Mouse (Mus musculus) intestine, embryonic 15.5 days (tissue): ENCODE measurements at regions not wholly inside any gene's neighbourhood (a gene's known extent, or its start where the extent isn't known, plus 50 kb on each side); places are given as distances from the start of the nearest gene placed in this dataset.
A peak's percentile ranks its signal among the peaks of the same experiment; 100 is the strongest.
"Not testable (repeated sequence)": the region's sequence is repeated elsewhere in the genome, so short reads cannot be mapped to it uniquely, and the experiment has no call there.

Experiments used
- ATAC-seq: fragments of 200-750 bp; cut with Nextera tagmentation; 2 replicates; pipeline ENCODE4 v1.8.0; 2017; ENCODE audit warnings: moderate TSS enrichment, moderate library complexity
- H3K27ac ChIP-seq: fragments of 300-500 bp; sonication (generic); 2 replicates; pipeline ENCODE4 v1.5.1; 2015; ENCODE audit warnings: mild to moderate bottlenecking, inconsistent platforms
- H3K27me3 ChIP-seq: fragments of 300-500 bp; sonication (generic); replicated peaks from 2 replicates; pipeline ENCODE4 v1.6.1; 2015; ENCODE audit warnings: inconsistent platforms
- H3K36me3 ChIP-seq: fragments of 300-500 bp; sonication (generic); 2 replicates; pipeline ENCODE4 v1.6.1; 2015; ENCODE audit warnings: inconsistent platforms
- H3K4me1 ChIP-seq: fragments of 300-500 bp; sonication (generic); replicated peaks from 2 replicates; pipeline ENCODE4 v1.6.1; 2015; ENCODE audit warnings: inconsistent platforms
- H3K4me2 ChIP-seq: fragments of 300-500 bp; sonication (generic); replicated peaks from 2 replicates; pipeline ENCODE4 v1.6.1; 2015; ENCODE audit warnings: mild to moderate bottlenecking, inconsistent platforms
- H3K4me3 ChIP-seq: fragments of 300-500 bp; sonication (generic); replicated peaks from 2 replicates; pipeline ENCODE4 v1.5.1; 2015; ENCODE audit warnings: inconsistent platforms
- H3K9ac ChIP-seq: fragments of 300-500 bp; sonication (generic); 2 replicates; pipeline ENCODE4 v1.6.1; 2015; ENCODE audit warnings: inconsistent platforms
- H3K9me3 ChIP-seq: fragments of 300-500 bp; sonication (generic); 2 replicates; pipeline ENCODE4 v1.6.1; 2016; ENCODE audit warnings: inconsistent platforms
- WGBS: fragments of 180-500 bp; shearing (Covaris S2); methylation state at CpG from one replicate; pipeline ENCODE4 v1.1.7; 2015; 5-methylcytosine and 5-hydroxymethylcytosine counted together

GRCm38 (mm10) chr4:10397249-10397648 is 477.0 kb upstream of the 2610301B20Rik start:
- H3K36me3 ChIP-seq, result no peaks in the 10 kb centered on the region
- no peak overlapping the region for H3K4me2 ChIP-seq
- H3K27me3 ChIP-seq, result no peaks in the 10 kb centered on the region
- no peaks in the 10 kb centered on the region for H3K4me1 ChIP-seq
- no peak overlapping the region for H3K9ac ChIP-seq
- H3K4me3 ChIP-seq, result no peak overlapping the region
- H3K27ac ChIP-seq, result no peak overlapping the region
- ATAC-seq, result no peak
- no peaks in the 10 kb centered on the region for H3K9me3 ChIP-seq

DNA sequence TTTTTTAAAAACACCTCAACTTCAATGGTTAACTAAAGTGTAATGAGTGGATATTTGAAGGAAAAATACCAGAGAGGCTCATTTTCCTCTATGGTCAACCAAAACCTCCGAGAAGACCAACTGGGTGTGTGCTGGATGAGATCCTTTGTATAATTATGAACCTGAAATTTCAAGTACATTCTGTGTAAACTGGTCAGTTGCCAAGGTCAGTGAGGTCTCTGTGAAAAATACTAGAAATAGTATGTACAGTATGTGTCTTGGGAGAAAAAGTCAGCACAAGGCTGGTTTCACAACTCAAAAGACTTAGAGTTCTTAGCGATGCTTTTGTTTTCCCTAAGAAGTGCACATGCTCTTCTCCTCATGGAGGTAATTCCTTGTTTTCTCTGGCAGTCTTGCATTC is 476.2 kb upstream of the 2610301B20Rik start:
- H3K4me1 ChIP-seq, result no peaks in the 10 kb centered on the region
- no peaks in the 10 kb centered on the region for H3K9me3 ChIP-seq
- no peaks in the 10 kb centered on the region for H3K27me3 ChIP-seq
- H3K9ac ChIP-seq, result no peak overlapping the region
- H3K4me3 ChIP-seq, result no peak overlapping the region
- WGBS, result 92% methylated on average over 2 of the region's 2 CpGs
- H3K36me3 ChIP-seq, result no peaks in the 10 kb centered on the region
- no peak overlapping the region for H3K4me2 ChIP-seq
- no peak overlapping the region for H3K27ac ChIP-seq
- ATAC-seq, result no peak

- no peak for ATAC-seq
- Histone ChIP-seq H3K9me3 (no peaks in the 10 kb centered on the region), H3K36me3 (no peaks in the 10 kb centered on the region), H3K4me1 (no peaks in the 10 kb centered on the region), H3K9ac (no peak overlapping the region), H3K4me3 (no peak overlapping the region), H3K27me3 (no peaks in the 10 kb centered on the region), H3K27ac (no peak overlapping the region), H3K4me2 (no peak overlapping the region)
- WGBS, result 59% methylated on average over 1 of the region's 1 CpGs
These were observed 474.6 kb upstream of the 2610301B20Rik start for GRCm38 (mm10) chr4:10399649-10400048.

GRCm38 (mm10) chr4:10402928-10403327 is 471.4 kb upstream of the 2610301B20Rik start:
- Histone ChIP-seq H3K4me1 (no peaks in the 10 kb centered on the region), H3K9me3 (no peaks in the 10 kb centered on the region), H3K27ac (no peak overlapping the region), H3K36me3 (no peaks in the 10 kb centered on the region), H3K9ac (no peak overlapping the region), H3K4me2 (no peak overlapping the region), H3K4me3 (no peak overlapping the region), H3K27me3 (no peaks in the 10 kb centered on the region)
- no peak for ATAC-seq

DNA sequence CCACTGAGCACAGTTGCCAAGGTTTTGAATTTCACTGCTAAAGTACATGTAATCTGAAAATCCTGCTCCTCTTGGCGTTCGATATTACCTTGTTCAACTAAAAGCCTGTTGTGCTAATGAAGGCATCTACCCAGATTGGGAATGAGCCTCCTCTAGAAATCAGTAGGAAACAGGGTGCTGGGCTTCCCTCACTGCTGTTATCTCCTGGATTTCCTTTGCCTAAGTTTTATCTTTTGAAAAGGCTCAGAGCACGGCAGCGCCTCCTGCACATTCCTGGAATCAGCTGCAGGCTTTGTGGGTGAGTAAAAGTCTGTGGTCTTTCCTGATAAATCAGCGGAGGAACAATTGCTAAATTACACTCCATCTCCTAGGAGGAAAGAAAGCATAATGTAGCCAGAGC is 469.9 kb upstream of the 2610301B20Rik start:
- no peak overlapping the region for H3K4me2 ChIP-seq
- H3K9ac ChIP-seq, result no peak overlapping the region
- H3K27ac ChIP-seq, result no peak overlapping the region
- no peaks in the 10 kb centered on the region for H3K9me3 ChIP-seq
- ATAC-seq, result no peak
- no peaks in the 10 kb centered on the region for H3K4me1 ChIP-seq
- WGBS, result 55% methylated on average over 5 of the region's 5 CpGs
- H3K27me3 ChIP-seq, result no peaks in the 10 kb centered on the region
- no peaks in the 10 kb centered on the region for H3K36me3 ChIP-seq
- no peak overlapping the region for H3K4me3 ChIP-seq

- ATAC-seq, result no peak
- H3K4me2 ChIP-seq, result no peak overlapping the region
- no peaks in the 10 kb centered on the region for H3K9me3 ChIP-seq
These were observed 469.2 kb upstream of the 2610301B20Rik start for GRCm38 (mm10) chr4:10405102-10405501.

GRCm38 (mm10) chr4:10414274-10414673 is 460.0 kb upstream of the 2610301B20Rik start:
- no peak overlapping the region for H3K27ac ChIP-seq
- no peaks in the 10 kb centered on the region for H3K4me1 ChIP-seq
- no peaks in the 10 kb centered on the region for H3K36me3 ChIP-seq
- no peak overlapping the region for H3K4me3 ChIP-seq
- no peaks in the 10 kb centered on the region for H3K27me3 ChIP-seq
- no peak overlapping the region for H3K9ac ChIP-seq
- no peak for ATAC-seq
- no peaks in the 10 kb centered on the region for H3K9me3 ChIP-seq
- H3K4me2 ChIP-seq, result no peak overlapping the region

More at GRCm38 (mm10) chr4:10405102-10405501, 469.2 kb upstream of the 2610301B20Rik start:
- Histone ChIP-seq H3K27me3 (no peaks in the 10 kb centered on the region), H3K36me3 (no peaks in the 10 kb centered on the region), H3K4me1 (no peaks in the 10 kb centered on the region), H3K9ac (no peak overlapping the region), H3K4me3 (no peak overlapping the region), H3K27ac (no peak overlapping the region)
- 37% methylated on average over 2 of the region's 2 CpGs for WGBS

DNA sequence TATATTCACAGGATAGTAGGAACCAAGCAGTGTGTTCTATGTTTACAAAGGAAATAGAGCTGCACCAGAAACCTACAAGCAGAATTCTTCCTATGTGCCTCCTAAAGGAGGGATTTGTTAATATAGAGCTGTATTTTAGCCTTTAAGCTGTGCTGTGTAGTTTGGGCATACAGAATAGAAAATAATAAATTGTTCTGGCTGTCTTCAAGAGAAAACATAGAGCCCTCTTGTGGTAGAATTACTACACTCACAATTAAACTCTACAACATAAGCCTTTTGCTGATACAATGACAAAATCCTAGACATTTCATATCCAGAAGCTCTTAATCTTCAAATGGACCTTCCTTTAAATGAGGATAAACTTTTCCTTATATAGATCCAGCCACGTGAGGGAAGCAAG is 452.9 kb upstream of the 2610301B20Rik start:
- WGBS, result 32% methylated on average over 1 of the region's 1 CpGs
- no peaks in the 10 kb centered on the region for H3K36me3 ChIP-seq
- no peaks in the 10 kb centered on the region for H3K27me3 ChIP-seq
- no peak overlapping the region for H3K9ac ChIP-seq
- no peak for ATAC-seq
- H3K4me2 ChIP-seq, result no peak overlapping the region
- H3K27ac ChIP-seq, result no peak overlapping the region
- no peaks in the 10 kb centered on the region for H3K4me1 ChIP-seq
- H3K9me3 ChIP-seq, result no peaks in the 10 kb centered on the region
- no peak overlapping the region for H3K4me3 ChIP-seq

DNA sequence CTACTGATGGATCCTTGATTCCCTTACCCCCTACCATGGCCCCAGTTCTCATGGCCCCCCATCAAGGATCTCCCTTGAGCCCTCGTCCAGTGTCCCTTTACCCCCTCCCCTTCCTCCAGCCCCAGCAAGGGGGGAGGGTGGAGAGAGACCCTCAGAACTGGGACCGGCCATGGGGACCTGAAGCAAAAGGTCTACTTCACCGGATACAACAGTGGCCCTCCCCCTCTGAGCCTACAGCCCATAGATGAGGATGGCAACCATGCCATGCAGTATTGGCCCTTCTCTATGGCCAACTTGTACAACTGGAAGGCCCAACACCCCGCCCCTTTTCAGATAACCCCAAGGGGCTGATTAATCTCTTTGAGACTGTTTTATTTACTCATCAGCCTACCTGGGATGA is 439.9 kb upstream of the 2610301B20Rik start:
- no peak for ATAC-seq
- no peak overlapping the region for H3K4me2 ChIP-seq
- H3K27ac ChIP-seq, result no peak overlapping the region
- no peaks in the 10 kb centered on the region for H3K27me3 ChIP-seq
- no peaks in the 10 kb centered on the region for H3K9me3 ChIP-seq
- H3K4me1 ChIP-seq, result no peaks in the 10 kb centered on the region
- WGBS, result 92% methylated on average over 4 of the region's 4 CpGs
- no peaks in the 10 kb centered on the region for H3K36me3 ChIP-seq
- H3K4me3 ChIP-seq, result no peak overlapping the region
- no peak overlapping the region for H3K9ac ChIP-seq

DNA sequence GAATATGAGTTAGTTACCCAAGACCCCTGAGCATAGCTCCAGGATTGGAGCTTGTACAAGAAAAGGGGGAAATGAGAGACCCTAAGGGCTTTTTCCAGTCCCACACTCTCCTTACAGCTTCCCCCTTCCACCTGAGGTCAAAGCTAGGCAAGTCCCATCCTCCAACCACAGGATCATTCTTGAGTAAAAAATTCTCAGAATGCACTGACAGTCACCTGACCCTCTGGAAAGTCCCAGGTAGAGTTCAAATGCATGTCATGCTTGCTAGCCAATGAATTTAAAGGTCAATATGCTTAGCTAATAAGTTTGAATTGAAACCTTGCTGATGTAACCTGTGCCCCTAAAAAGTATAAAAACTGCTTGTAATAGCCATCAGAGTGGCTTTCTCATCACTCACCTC is 434.4 kb upstream of the 2610301B20Rik start:
- H3K4me2 ChIP-seq, H3K4me3 ChIP-seq, H3K9me3 ChIP-seq, H3K36me3 ChIP-seq, H3K27me3 ChIP-seq, H3K27ac ChIP-seq, ATAC-seq, H3K4me1 ChIP-seq, H3K9ac ChIP-seq: not testable (repeated sequence)

GRCm38 (mm10) chr4:10459603-10460002 is 414.7 kb upstream of the 2610301B20Rik start:
- H3K9ac ChIP-seq, result no peak overlapping the region
- WGBS, result 24% methylated on average over 1 of the region's 1 CpGs
- no peak overlapping the region for H3K27ac ChIP-seq
- no peaks in the 10 kb centered on the region for H3K27me3 ChIP-seq
- H3K4me3 ChIP-seq, result no peak overlapping the region
- H3K4me1 ChIP-seq, result no peaks in the 10 kb centered on the region
- no peaks in the 10 kb centered on the region for H3K9me3 ChIP-seq
- no peaks in the 10 kb centered on the region for H3K36me3 ChIP-seq
- no peak for ATAC-seq
- no peak overlapping the region for H3K4me2 ChIP-seq

DNA sequence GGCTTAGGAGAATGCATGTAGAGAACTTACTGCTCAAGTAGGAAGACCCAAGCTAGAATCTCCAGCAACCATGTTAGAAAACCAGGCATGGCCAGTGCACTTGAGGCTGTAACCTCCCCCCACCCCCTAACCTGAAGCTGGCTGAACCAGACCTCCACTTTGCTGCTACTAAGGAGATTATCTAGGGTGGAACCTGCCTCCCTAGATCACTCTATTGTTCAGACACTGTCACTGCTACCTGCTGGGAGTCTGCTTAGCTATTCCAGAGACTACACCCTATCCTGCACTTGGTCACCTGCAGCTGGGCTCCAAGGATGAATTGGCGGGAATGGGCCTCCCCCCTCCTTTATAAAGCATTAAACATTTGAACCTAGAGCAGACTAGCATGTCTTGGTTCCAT is 393.4 kb upstream of the 2610301B20Rik start:
- Histone ChIP-seq H3K4me3 (no peak overlapping the region), H3K27me3 (no peaks in the 10 kb centered on the region), H3K27ac (no peak overlapping the region), H3K4me1 (no peaks in the 10 kb centered on the region), H3K36me3 (no peaks in the 10 kb centered on the region), H3K9ac (no peak overlapping the region), H3K4me2 (no peak overlapping the region), H3K9me3 (no peaks in the 10 kb centered on the region)
- no peak for ATAC-seq
- WGBS, result 81% methylated on average over 1 of the region's 1 CpGs

GRCm38 (mm10) chr4:10508163-10508821 is 366.0 kb upstream of the 2610301B20Rik start:
- H3K27me3 ChIP-seq, result no peaks in the 10 kb centered on the region
- no peak overlapping the region for H3K9ac ChIP-seq
- 42% methylated on average over 6 of the region's 6 CpGs for WGBS
- no peak overlapping the region for H3K27ac ChIP-seq
- H3K9me3 ChIP-seq, result no peaks in the 10 kb centered on the region
- no peaks in the 10 kb centered on the region for H3K36me3 ChIP-seq
- peak; percentile 61; the same call in 1 of the 2 replicates for ATAC-seq
- H3K4me3 ChIP-seq, result no peak overlapping the region
- H3K4me1 ChIP-seq, result no peaks in the 10 kb centered on the region
- H3K4me2 ChIP-seq, result no peak overlapping the region
